Mouse (Mus musculus) heart, postnatal 25 days (tissue): ENCODE data around the gene Zfp114. TPM values are rescaled to one million over a fixed set of nuclear protein-coding genes. Genes with fewer than 3 reads are reported as not detected.

Experiments
- total RNA-seq, 2 experiments: library from RNA; stranded (reverse); gene quantifications; 2 replicates each; pipeline ENCODE4 v1.2.3; 2021

Zfp114 gene
- total RNA-seq, 2 experiments from 2014 or later = 0.14 to 0.44 TPM

Other genes starting within 250 kb of the Zfp114 start
- gene Vmn1r179, start 248.1 kb upstream of the Zfp114 start, total RNA-seq = not detected
- gene Vmn1r180, start 224.4 kb upstream of the Zfp114 start, total RNA-seq = not detected
- not detected for gene Vmn1r181, start 200.4 kb upstream of the Zfp114 start, total RNA-seq
- not detected for gene V1rd19, start 173.4 kb upstream of the Zfp114 start, total RNA-seq
- gene Vmn1r183, start 121.8 kb upstream of the Zfp114 start, total RNA-seq = not detected
- gene Zfp180, start 93.1 kb upstream of the Zfp114 start, total RNA-seq = 10 to 100 TPM; 12.6 to 13.5 TPM
- gene Zfp112, start 62.7 kb upstream of the Zfp114 start, total RNA-seq = 1 to 10 TPM; 3.2 to 4.2 TPM
- 1 to 10 TPM; 5.1 to 5.5 TPM for gene Zfp235, start 40.9 kb upstream of the Zfp114 start, total RNA-seq
- gene Zfp111, start 36.4 kb downstream of the Zfp114 start, total RNA-seq = 1 to 10 TPM; 3.6 to 4.0 TPM
- 1 to 10 TPM; 1.7 to 2.1 TPM for gene Zfp109, start 62.5 kb downstream of the Zfp114 start, total RNA-seq
- gene Zfp108, start 79.7 kb downstream of the Zfp114 start, total RNA-seq = 1 to 10 TPM; 1.7 to 1.8 TPM
- gene Zfp93, start 95.4 kb downstream of the Zfp114 start, total RNA-seq = 1 to 10 TPM; 3.2 to 3.7 TPM
- 1 to 10 TPM; 3.1 to 4.5 TPM for gene Zfp61, start 126.2 kb downstream of the Zfp114 start, total RNA-seq
- gene Zfp94, start 141.6 kb downstream of the Zfp114 start, total RNA-seq = 1 to 10 TPM; 1.8 to 2.5 TPM
- not detected for gene Tescl, start 158.9 kb downstream of the Zfp114 start, total RNA-seq
- not detected for gene Lypd5, start 174.1 kb downstream of the Zfp114 start, total RNA-seq
- gene Kcnn4, start 195.2 kb downstream of the Zfp114 start, total RNA-seq = under 1 TPM; 0.70 to 0.81 TPM
- 1 to 10 TPM; 7.6 TPM for gene Smg9, start 224.6 kb downstream of the Zfp114 start, total RNA-seq